Mouse (Mus musculus): ENCODE results near the gene Lrpprc.

DNA sequence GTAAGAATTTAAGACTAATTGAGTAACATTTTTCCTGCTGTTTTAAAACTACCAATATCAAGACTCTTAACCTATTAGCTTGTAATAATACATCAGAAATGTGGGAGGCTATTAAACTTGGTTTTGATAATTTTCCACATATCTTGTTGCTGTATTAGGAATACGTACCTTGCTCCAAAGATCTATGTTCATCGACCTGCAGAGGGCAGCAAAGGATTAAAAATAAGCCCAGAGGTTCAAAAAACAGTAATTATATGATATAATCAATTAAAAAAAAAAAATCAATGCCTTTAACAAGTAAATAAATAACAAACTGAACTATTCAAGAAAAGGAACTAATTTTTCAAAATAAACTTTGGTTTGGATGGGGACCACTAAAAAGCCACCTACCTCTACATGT lies 34.5 kb downstream of the Lrpprc start:
- TF ChIP-seq CTCF (IDR thresholded peaks at IDR 0.05; ENCODE audit: low read depth) (peak; percentile 41; the same call in 1 of the 2 replicates), EP300 (IDR thresholded peaks at IDR 0.05; ENCODE audit: low read depth) (no peak)
